Mouse (Mus musculus): ENCODE measurements around the gene Yipf6.
"Not testable (repeated sequence)": the region's sequence is repeated elsewhere in the genome, so short reads cannot be mapped to it uniquely, and the experiment has no call there.

Gene Yipf6

DNA sequence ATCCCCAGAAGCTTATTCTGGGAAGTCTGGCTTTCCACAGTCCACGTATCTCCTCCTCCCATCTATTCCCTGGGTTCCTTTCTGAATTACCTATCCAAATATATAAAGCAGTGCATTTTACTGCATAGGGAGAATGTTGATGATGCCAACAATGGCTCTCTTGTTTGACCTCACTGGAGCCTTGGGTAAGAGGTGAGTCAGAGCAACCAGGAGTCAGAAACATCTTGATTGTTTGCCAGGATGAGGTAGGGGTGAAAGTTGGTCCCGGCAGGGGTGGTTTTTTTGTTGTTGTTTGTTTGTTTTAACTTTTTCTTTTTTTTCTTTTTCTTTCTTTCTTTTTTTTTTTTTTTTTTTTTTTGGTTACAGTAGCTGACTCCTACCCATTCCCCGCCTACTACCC lies at the start of gene Yipf6:
Gene Yipf6, plus strand, starts transcription at position 216 of the 400 bp plus-strand sequence.
- in situ Hi-C loops (cut with MboI, MseI) = no loop called here

GRCm38 (mm10) chrX:98890072-98890405 lies 46.1 kb upstream of the Yipf6 start:
- in situ Hi-C loops (cut with MboI, MseI) = no loop called here

GRCm38 (mm10) chrX:98890406-98891116 lies 45.6 kb upstream of the Yipf6 start, which contains the start of gene Ophn1:
Gene Ophn1 (minus strand): TSS chrX:98891025.
- in situ Hi-C loops (cut with MboI, MseI) = no loop called here

DNA sequence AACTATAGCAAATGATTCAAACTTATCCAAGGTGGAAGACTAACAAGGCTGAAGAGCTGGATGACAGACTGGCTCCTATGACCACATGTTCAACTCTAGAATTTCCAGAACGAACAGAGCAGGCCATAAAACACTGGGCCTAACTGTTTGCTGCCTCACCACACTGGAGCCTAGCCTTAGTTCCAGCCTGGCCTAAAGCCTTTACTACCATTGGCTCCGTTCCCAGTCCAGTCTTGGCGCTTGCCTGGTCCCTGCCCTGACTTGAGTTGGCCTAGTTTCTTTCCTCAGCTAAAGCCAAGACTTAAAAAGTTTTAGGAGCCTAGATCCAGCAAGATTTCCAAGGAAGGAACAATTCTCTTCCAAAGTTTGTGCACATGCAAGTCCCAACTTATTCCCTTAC lies 37.8 kb upstream of the Yipf6 start:
- in situ Hi-C loops (cut with MboI, MseI) = no loop called here

- in situ Hi-C loops (cut with MboI, MseI) = loop anchor here (25.0 kb wide), 1 partner anchor 192 kb away; no protein-coding TSS in a partner anchor
These were observed 31.9 kb upstream of the Yipf6 start for GRCm38 (mm10) chrX:98904226-98904625.

DNA sequence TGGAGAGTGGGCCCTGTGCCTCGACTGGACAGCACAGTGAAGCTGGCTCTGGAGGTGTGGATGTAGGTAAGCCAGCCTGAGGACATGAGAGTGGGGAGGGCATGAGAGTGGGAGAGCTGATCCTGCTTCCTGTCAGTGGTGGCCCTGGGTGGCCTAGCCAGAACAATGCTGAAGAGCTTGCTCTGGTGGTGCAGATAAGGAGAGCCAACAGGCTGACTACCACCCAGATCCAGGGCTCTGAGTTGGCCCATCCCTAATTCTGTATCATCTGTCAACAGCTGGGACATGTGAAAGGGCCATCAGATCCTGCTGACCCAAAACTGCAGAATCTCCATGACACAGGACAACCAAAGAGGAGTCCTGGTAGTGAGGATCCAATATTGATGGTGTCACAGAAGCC lies 27.2 kb upstream of the Yipf6 start:
- in situ Hi-C loops (cut with MboI, MseI) = loop anchor here (25.0 kb wide), 1 partner anchor 197 kb away; no protein-coding TSS in a partner anchor

GRCm38 (mm10) chrX:98919423-98919822 lies 16.7 kb upstream of the Yipf6 start:
- in situ Hi-C loops (cut with MboI, MseI) = loop anchor here (25.0 kb wide), 1 partner anchor 207 kb away; no protein-coding TSS in a partner anchor

DNA sequence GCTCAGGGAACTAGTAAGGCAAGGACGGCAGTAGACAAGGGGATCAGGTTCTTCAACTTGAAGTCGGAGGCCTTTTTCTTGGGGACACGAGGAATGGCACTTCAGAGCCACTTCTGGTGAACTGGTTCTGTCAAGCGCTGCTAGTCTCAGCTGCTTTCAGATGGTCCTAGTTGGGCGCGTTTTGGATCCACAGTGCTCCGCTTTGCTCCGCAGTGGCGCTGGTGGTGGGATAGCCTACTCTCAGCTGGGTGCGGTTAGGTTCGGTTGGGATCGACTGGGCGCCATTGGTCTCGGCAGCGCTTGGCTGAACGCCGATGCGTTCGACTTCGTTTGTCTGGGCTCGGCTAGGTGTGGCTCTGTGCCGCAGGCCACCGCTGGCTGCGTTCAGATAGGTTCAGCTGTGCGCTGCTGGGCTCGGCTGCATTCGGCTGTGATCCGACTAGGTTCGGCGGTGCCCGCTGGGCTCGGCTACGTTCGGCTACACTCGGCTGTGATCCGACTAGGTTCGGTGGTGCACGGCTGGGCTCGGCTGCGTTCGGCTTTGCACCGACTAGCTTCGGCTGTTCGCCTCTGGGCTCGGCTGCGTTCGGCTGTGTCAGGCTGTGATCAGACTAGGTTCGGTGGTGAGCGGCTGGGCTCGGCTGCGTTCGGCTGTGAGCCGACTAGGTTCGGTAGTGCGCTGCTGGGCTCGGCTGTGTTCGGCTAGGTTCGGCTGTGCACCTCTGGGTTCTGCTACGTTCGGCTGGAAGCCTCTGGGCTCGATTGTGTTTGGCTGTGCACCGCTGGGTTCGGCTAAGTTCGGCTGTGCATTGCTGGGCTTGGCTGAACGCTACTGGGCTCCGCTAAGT lies 815 bp downstream of the Yipf6 start:
- in situ Hi-C loops (cut with MboI, MseI) = no loop called here

DNA sequence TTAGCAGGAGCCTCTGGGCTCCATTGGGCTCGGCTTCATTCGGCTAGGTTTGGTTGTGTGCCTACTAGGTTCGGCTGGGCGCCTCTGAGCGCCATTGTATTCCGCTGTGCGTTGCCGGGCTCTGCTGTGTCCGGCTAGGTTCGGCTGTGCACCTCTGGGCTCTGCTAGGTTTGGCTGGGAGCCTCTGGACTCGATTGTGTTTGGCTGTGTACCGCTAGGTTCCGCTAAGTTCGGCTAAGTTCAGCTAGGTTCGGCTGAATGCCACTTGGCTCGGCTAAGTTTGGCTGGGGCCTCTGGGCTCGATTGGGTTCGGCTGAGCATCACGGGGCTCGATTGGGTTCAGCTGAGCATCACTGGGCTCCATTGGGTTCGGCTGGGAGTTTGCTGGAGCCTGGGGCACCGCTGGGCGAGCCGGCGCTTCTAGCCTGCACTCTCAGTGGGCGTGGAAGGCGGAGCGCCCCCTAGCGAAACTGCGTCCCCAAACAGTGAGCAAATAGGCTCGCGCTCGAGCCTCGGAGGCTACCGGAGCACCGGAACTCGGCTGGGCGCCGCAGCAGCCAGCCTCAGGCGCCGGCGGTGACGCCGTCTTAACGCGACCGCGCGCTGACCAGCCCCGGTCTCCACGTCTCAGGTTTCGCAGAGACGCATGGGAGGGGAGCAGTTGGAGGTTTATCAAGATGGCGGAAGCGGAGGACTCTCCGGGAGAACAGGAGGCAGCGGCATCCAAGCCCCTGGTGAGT lies 1.6 kb downstream of the Yipf6 start:
- in situ Hi-C loops (cut with MboI, MseI) = no loop called here

DNA sequence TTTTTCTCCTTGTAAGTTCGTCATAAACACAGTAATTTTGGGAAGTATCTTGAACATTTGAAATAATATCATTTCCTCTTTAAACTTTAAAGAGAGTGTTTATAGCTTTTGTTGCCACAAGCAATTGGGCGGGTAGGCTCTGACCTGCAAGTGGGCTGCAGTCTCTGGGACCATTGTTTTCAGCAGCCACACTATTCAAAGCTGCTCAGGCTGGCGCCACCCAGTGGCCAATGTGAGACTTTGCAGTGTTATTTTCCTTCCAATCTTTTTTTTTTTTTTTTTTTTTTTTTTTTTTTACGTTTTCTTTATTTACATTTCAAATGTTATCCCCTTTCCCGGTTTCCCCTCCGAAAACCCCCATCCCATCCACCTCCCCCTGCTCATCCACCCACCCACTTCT lies 17.8 kb downstream of the Yipf6 start:
- in situ Hi-C loops (cut with MboI, MseI) = no loop called here

- in situ Hi-C loops (cut with MboI, MseI) = no loop called here
These were observed 22.2 kb downstream of the Yipf6 start for GRCm38 (mm10) chrX:98958287-98958686.

GRCm38 (mm10) chrX:98959050-98959449 lies 22.9 kb downstream of the Yipf6 start:
- in situ Hi-C loops (cut with MboI, MseI) = no loop called here

DNA sequence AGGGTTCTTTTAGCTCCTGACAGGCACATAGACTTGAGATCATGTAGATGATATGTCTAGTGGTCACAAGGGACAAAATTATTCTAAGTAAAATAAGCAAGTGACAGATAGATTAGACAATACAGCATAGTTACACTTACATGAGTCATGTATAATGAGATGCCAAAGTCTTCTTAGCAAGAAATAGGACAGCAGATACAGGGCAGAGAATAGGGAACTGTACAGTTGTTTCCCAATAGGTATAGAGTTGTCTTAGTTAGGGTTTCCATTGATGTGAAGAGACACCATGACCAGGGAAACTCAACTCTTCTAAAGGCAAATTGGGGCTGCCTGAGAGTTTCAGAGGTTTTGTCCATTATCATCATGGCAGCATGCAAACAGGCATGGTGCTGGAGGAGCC lies 27.6 kb downstream of the Yipf6 start:
- in situ Hi-C loops (cut with MboI, MseI) = no loop called here

DNA sequence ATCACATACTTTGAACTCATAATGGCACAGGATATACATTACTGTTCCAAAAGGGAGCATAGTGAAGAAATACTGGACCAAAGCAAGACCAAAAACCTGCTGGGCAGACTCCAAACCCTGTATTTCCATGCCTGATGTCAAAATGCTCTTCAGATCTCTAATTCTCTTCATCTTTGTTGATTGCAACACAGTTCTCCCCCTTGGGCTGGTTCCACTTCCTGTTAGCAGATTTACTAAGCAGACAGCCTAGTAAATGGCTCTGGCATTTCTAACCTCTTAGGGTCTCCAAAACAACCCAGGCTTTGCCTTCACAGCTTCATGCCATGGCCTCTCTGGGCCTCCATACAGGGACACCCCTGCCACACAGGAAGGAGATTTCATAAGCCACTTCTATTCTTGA lies 28.4 kb downstream of the Yipf6 start:
- in situ Hi-C loops (cut with MboI, MseI) = no loop called here

DNA sequence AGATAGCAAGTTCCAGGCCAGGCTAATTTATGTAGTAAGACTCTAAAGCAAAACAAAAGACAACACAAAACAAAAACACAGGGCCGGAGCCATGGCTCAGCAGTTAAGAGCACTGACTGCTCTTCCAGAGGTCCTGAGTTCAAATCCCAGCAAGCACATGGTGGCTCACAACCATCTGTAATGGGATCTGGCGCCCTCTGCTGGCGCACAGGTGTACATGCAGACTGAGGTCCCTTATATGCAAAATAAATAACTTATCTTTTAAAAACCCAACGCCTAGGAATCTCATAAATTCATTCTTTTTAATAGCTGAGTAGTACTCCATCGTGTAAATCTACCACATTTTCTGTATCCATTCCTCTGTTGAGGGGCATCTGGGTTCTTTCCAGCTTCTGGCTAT lies 50.5 kb downstream of the Yipf6 start:
- in situ Hi-C loops (cut with MboI, MseI) = not testable (repeated sequence)

DNA sequence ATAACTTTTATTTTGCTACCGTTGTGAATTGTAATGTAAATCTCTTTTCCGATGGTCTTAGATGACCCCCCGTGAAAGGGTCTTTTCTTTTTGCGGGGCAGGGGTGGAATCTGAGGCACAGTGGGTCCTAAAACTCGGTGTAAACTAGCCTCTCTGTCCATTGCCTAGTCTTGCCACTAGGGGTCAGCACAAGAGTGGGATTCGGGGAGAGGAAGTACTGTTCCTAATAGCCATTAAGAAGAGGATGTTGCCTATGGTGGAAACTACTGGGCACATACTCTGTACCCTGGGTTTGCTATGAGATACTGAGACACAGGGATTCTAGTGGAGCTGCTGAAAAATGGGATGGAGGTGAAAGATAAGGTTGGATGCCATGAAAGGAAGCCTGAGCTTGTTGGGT lies 53.5 kb downstream of the Yipf6 start:
- in situ Hi-C loops (cut with MboI, MseI) = no loop called here
